Mouse (Mus musculus) thymus, adult 2 months (tissue): ENCODE data around the gene Gm20388.

Experiments used
- CTCF ChIP-seq: fragments of 200-500 bp; IDR thresholded peaks from 2 replicates; pipeline ENCODE4 v1.5.1; 2012; ENCODE audit warnings: mild to moderate bottlenecking, control low read depth, low read length, moderate library complexity, borderline replicate concordance; ENCODE audit not compliant: control insufficient read depth, poor library complexity, insufficient read depth; ENCODE audit errors: extremely low read depth
- POLR2A ChIP-seq: fragments of 200-500 bp; IDR thresholded peaks from 2 replicates; pipeline ENCODE4 v1.6.1; 2012; ENCODE audit warnings: mild to moderate bottlenecking, low read length, control low read depth, moderate library complexity; ENCODE audit not compliant: control insufficient read depth, poor library complexity, insufficient read depth; ENCODE audit errors: extremely low read depth

- no peak for TF ChIP-seq CTCF
- no peak for TF ChIP-seq POLR2A
Observed at GRCm38 (mm10) chr8:120074516-120074915, 163.9 kb downstream of the Gm20388 start.
